Mouse (Mus musculus): ENCODE data around the gene Uck1. TPM values are rescaled to one million over a fixed set of nuclear protein-coding genes. Genes with fewer than 3 reads are reported as not detected.

The Uck1 gene
- polyA plus RNA-seq, 1 experiment from 2014 or later, result 91.7 TPM

DNA sequence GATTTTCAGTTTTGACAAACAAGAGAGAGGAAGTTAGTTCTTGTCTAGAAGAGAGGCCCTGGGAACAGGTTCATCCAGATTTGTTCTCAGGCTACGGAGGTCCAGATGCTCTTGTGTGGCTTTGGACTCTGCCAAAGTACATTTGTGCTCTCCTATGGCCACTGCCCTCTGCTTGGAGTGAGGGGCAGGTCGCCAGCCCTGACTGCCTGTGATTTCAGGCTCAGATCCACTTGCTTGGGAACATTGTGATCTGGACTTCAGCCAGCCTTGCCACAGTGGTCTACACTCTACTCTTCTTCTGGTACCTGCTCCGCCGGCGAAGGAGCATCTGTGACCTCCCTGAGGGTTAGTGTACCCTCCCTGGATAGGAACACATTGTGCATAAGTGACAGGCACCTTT lies 7.3 kb downstream of the Uck1 start:
- Histone ChIP-seq H3K4me1 (no peaks in the 10 kb centered on the region), H3K4me3 (no peak overlapping the region), H3K9me3 (replicated peaks) (no peaks in the 10 kb centered on the region), H3K27ac (replicated peaks) (no peak overlapping the region), H3K27me3 (ENCODE audit: low read depth, poor library complexity, severe bottlenecking) (no peaks in the 10 kb centered on the region), H3K36me3 (peaks cover 96% of the 10 kb centered on the region)
- DNase-seq (ENCODE audit: low spot score), result no peak
- WGBS, result 94% methylated on average over 5 of the region's 5 CpGs

DNA sequence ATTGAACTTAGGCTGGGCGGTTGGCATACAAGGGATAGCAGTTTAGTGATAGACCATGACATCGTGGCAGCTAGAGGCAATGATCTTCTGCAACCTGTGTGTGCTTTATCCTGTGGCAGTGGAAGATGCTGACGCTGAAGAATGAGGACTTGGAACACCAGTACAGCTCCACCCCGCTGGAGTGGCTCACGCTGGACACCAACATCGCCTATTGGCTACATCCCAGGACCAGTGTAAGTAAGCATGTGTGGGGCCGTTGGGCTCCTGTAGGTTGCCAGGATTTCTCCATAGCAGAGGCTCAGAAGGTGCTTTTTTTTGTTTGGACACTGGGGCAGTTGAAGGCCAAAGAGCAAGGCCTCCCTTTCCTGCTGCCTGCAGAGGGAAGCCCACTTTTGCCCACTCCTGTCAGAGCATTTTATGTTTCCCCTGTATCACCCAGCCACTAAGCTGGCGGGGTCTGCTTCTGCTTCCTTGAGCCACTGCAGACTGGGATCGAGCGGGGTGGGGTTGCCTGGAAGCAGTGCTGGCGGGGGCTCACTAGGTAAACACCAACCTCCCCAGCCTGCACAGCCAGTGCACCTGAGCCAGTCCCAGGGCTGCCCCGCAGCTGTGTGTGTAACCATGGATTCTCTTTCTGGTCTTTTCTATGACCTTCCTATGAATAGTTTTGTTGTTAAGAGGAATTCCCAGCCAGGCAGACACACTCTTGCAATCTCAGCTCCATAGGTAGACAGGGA lies 8.0 kb downstream of the Uck1 start:
- Histone ChIP-seq H3K4me3 (no peak overlapping the region), H3K4me1 (no peaks in the 10 kb centered on the region), H3K27me3 (ENCODE audit: low read depth, poor library complexity, severe bottlenecking) (no peaks in the 10 kb centered on the region), H3K9me3 (replicated peaks) (no peaks in the 10 kb centered on the region), H3K36me3 (peaks cover 96% of the 10 kb centered on the region), H3K27ac (replicated peaks) (no peak overlapping the region)
- no peak for DNase-seq (ENCODE audit: low spot score)
- 92% methylated on average over 12 of the region's 12 CpGs for WGBS

DNA sequence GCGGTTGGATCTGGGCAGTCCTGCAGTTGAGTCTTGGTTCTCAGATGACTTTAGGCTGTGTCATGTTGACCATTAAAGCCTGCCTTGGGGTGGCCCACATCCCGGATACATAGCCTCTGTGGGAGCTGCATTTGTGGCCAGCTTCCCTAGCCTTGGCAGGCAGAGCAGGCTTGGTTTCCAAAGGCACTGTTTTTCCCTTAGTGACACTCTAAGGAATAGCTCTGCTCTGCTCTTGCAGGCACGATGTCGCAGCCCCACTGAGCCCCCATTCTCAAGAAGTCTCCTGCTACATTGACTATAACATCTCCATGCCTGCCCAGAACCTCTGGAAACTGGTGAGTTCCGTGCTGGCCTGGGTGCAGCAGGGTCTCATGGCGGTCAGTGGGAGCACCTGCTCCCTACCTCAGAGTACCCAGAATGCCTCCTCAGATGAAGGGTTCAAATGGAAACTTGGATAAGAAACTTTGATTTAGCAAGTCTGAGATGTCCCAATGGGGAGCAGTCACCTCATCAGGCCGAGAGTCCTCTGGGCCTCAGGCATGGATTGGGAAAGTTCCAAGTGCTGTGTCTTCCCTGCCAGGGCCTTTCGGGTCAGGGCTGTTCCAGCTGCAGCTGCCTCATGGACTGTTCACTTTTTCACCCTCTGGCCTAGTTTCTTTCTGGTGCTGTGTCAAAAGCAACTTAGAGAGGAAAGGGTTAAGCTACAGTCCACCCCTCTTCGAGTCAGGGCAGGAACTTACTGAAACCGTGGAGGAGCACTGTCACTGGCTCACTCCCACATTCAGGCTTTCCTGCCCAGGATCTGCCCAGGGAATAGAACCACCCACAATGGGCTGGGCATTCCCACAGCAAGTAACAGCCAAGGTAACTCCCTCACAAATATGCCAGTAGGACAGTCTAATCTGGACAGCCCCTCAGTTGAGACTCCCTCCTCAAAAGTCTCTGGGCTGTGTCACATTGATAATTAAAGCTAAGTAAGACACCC lies 11.3 kb downstream of the Uck1 start:
- Histone ChIP-seq H3K4me1 (no peaks in the 10 kb centered on the region), H3K27ac (replicated peaks) (no peak overlapping the region), H3K9me3 (replicated peaks) (no peaks in the 10 kb centered on the region), H3K4me3 (no peak overlapping the region), H3K27me3 (ENCODE audit: low read depth, poor library complexity, severe bottlenecking) (no peaks in the 10 kb centered on the region), H3K36me3 (peaks cover 100% of the 10 kb centered on the region)
- WGBS, result 86% methylated on average over 10 of the region's 10 CpGs
- DNase-seq (ENCODE audit: low spot score), result no peak

DNA sequence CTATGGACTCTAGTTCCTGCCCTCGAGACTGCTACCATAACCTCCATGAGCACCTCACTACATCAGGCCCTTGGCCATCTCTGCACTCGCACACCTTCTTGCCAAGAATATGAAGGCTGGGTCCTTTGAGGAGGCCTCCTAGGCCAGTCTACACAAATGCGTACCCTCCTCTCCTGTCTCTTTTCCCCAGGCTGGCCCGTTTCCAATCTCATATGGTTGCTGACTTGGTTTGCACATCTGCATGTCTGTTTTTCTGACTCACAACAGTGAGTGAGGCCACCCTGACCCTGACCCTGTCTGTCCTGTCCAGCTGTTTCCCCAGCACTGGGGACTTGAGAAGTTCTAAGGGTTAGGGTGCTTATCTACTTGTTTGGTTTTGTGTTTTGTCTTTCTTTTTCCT lies 13.2 kb downstream of the Uck1 start:
- Histone ChIP-seq H3K27me3 (ENCODE audit: low read depth, poor library complexity, severe bottlenecking) (no peaks in the 10 kb centered on the region), H3K36me3 (peaks cover 99% of the 10 kb centered on the region), H3K27ac (replicated peaks) (no peak overlapping the region), H3K9me3 (replicated peaks) (no peaks in the 10 kb centered on the region), H3K4me3 (no peak overlapping the region), H3K4me1 (no peaks in the 10 kb centered on the region)
- DNase-seq (ENCODE audit: low spot score), result no peak
- WGBS, result 83% methylated on average over 4 of the region's 4 CpGs

DNA sequence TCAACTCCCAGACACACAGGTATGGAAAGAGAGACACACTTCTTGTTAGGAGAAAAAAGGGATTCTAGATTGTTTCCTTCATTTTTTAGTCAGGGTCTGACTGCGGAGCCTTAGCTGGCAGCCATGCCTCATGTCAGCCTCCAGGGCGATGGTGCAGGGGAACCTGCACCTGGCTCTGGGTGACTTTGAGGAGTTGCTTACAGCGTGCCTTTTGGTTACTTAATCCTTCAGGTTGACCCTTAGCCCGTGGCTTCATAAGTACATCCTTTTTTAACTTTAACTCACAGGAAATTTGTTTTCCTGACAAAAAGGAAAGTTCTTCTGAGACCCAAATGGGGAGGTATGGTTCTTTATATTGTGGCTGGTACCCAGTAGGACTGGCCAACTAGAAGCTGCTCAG lies 17.0 kb downstream of the Uck1 start:
- Histone ChIP-seq H3K4me3 (no peak overlapping the region), H3K36me3 (peaks cover 89% of the 10 kb centered on the region), H3K27ac (replicated peaks) (no peak overlapping the region), H3K4me1 (peaks cover 1% of the 10 kb centered on the region), H3K9me3 (replicated peaks) (no peaks in the 10 kb centered on the region), H3K27me3 (ENCODE audit: low read depth, poor library complexity, severe bottlenecking) (no peaks in the 10 kb centered on the region)
- DNase-seq (ENCODE audit: low spot score), result no peak
- WGBS, result 86% methylated on average over 4 of the region's 4 CpGs

GRCm38 (mm10) chr2:32240591-32240990 lies 19.4 kb downstream of the Uck1 start:
- Histone ChIP-seq H3K27ac (replicated peaks) (no peak overlapping the region), H3K36me3 (peaks cover 65% of the 10 kb centered on the region)
- WGBS, result 89% methylated on average over 5 of the region's 5 CpGs

DNA sequence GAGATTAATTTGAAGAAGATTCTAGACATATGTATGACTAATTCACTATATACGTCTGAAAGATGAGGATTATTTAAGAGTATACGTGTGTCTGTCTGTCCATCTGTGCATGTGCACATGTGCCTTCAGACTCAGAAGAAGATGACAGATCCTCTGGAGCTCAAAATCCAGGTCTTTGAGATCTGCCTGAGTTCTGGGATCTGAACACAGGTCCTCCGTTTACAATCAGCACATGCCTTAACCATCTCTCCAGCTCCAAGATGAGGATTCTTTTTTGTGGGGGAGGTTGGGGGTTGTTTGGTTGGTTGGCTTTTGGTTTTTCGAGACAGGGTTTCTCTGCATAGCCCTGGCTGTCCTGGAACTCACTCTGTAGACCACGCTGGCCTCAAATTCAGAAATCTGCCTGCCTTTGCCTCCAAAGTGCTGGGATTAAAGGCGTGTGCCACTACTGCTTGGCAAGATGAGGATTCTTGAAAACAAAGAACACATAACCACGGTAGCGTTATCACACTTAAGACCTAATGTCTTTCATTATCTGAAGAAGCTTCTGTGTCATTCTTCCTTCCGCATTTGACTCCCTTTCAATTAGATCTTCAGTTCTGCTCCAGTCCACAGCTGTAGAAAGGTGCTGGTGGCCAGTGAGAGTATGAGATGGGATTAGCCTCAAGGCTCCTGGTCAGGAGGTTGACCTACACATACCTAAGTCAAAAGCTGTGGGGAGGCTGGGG lies 21.1 kb downstream of the Uck1 start:
- WGBS, result 89% methylated on average over 9 of the region's 9 CpGs
- Histone ChIP-seq H3K9me3 (replicated peaks) (no peaks in the 10 kb centered on the region), H3K4me3 (no peak overlapping the region), H3K27me3 (ENCODE audit: low read depth, poor library complexity, severe bottlenecking) (no peaks in the 10 kb centered on the region), H3K4me1 (peaks cover 30% of the 10 kb centered on the region), H3K36me3 (peaks cover 59% of the 10 kb centered on the region), H3K27ac (replicated peaks) (no peak overlapping the region)
- DNase-seq (ENCODE audit: low spot score), result no peak

More at GRCm38 (mm10) chr2:32240591-32240990, 19.4 kb downstream of the Uck1 start:
- no peak for DNase-seq (ENCODE audit: low spot score)
- no peaks in the 10 kb centered on the region for H3K9me3 ChIP-seq (replicated peaks)
- no peaks in the 10 kb centered on the region for H3K27me3 ChIP-seq (ENCODE audit: low read depth, poor library complexity, severe bottlenecking)
- H3K4me3 ChIP-seq, result no peak overlapping the region
- peaks cover 18% of the 10 kb centered on the region for H3K4me1 ChIP-seq

- peak overlapping the region; percentile 88; the same call in 1 of the 2 replicates for H3K27ac ChIP-seq (replicated peaks)
- no peaks in the 10 kb centered on the region for H3K9me3 ChIP-seq (replicated peaks)
- peaks cover 59% of the 10 kb centered on the region for H3K36me3 ChIP-seq
- H3K4me1 ChIP-seq, result peaks cover 30% of the 10 kb centered on the region
- H3K4me3 ChIP-seq, result peak overlapping the region; percentile 70
- WGBS, result 54% methylated on average over 4 of the region's 4 CpGs
- DNase-seq (ENCODE audit: low spot score), result no peak
- H3K27me3 ChIP-seq (ENCODE audit: low read depth, poor library complexity, severe bottlenecking), result no peaks in the 10 kb centered on the region
Observed at GRCm38 (mm10) chr2:32237571-32237970, 22.4 kb downstream of the Uck1 start.

GRCm38 (mm10) chr2:32236760-32237487 lies 23.0 kb downstream of the Uck1 start:
- Histone ChIP-seq H3K36me3 (peaks cover 60% of the 10 kb centered on the region), H3K9me3 (replicated peaks) (no peaks in the 10 kb centered on the region), H3K4me1 (peaks cover 30% of the 10 kb centered on the region), H3K27me3 (ENCODE audit: low read depth, poor library complexity, severe bottlenecking) (no peaks in the 10 kb centered on the region), H3K4me3 (peak overlapping the region; percentile 70), H3K27ac (replicated peaks) (peak overlapping the region; percentile 88)
- WGBS, result under 1% methylated on average over 20 of the region's 20 CpGs
- peak; percentile 62 for DNase-seq (ENCODE audit: low spot score)

DNA sequence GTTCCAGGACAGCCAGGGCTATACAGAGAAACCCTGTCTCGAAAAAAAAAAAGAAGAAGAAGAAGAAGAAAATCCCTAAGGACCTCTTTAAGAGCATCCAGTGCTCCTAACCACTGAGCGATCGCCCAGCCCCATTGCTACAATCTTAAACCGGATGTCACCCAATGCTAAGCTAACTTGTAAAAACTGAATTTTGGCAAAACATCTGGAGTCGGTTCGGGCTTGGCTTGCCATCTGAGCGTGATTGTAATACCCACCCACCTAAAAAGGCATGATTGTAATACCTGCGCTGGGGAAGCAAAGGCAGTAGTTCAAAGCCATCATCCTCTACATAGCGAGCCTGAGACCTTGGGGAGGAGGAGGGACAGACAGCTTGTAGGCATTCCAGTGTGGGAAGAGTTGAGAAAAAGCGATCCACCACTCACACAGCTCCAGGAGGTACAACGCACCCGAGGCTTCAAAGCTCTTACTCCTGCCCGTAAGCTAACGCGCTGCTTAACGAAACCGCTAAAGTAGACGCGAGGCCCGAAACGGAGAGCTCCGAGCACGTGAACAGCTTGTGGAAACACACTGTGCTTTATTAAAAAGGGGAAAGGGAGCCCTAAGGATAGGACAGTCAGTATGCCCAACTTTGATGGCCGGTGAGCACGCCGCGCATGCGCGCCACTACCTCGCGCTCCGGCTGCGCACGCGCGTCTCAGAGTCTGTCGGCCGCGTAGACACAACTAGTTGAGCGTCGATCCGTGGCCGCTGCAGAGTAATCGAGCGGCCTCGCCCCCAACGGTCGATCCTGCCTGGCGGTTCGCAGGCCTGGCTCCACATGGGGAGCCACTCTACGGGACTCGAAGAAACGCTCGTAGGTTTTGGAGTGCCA lies 23.8 kb downstream of the Uck1 start, which contains the start of gene Pomt1:
Gene Pomt1, plus strand, starts transcription at position 705 of the 874 bp plus-strand sequence.
- peak; percentile 92 for DNase-seq (ENCODE audit: low spot score)
- peak within 1 kb of the TSS; percentile 88 for H3K27ac ChIP-seq (replicated peaks)
- peak within 1 kb of the TSS; percentile 70 for H3K4me3 ChIP-seq
- WGBS, result under 1% methylated on average over 54 of the region's 54 CpGs
- peaks cover 60% of the 10 kb centered on the region for H3K36me3 ChIP-seq
- H3K9me3 ChIP-seq (replicated peaks), result no peaks in the 10 kb centered on the region
- peaks cover 30% of the 10 kb centered on the region for H3K4me1 ChIP-seq
- no peaks in the 10 kb centered on the region for H3K27me3 ChIP-seq (ENCODE audit: low read depth, poor library complexity, severe bottlenecking)

DNA sequence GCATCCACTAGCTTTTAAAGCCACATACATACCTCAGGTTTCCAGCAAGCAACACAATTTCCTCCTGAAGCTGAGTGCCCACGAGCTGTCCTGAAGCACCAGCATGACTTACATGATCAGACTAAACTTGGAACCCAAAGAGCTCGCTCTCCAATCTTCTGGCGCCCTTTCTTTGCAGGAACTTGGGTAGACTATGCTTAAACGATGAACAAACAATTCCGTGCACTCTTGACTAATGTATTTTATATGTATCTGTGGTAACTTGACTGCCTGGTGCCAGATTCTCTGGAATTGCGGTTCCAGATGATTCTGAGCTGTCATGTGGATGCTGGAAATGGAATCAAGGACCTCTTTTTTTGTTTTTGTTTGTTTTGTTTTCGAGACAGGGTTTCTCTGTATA lies 24.5 kb downstream of the Uck1 start:
- Histone ChIP-seq H3K9me3 (replicated peaks) (no peaks in the 10 kb centered on the region), H3K4me3 (peak overlapping the region; percentile 70), H3K4me1 (peaks cover 30% of the 10 kb centered on the region), H3K27me3 (ENCODE audit: low read depth, poor library complexity, severe bottlenecking) (no peaks in the 10 kb centered on the region), H3K27ac (replicated peaks) (peak overlapping the region; percentile 88; the same call in 1 of the 2 replicates), H3K36me3 (peaks cover 60% of the 10 kb centered on the region)
- no peak for DNase-seq (ENCODE audit: low spot score)
- 36% methylated on average over 7 of the region's 7 CpGs for WGBS

Data from midbrain, embryonic 10.5 days (tissue).